19 mouse cellular contexts compared by ENCODE assay signal in the genomic region with DNA sequence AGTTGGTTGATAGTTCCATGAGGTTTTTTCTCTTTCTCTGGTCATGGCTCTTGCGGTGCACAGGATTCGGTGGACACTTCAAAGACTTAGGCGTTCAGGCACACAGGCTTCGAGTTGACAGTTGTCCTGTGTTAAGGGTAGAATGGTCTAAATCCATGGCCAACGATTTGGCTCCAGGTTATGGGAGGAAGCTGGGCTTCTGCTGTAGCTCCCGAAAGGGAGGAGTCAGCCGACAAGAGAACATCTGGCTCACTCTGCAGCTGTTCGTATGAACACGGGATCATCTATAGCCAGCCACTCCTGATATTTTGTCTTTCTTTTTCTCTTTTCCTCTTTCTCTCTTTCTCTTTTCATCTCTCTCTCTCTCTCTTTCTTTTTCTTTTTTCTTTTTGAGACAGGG. TPM values are rescaled to one million over a fixed set of nuclear protein-coding genes. Genes with fewer than 3 reads are reported as not detected.
A peak's percentile ranks its signal among the peaks of the same experiment; 100 is the strongest.
DNase-seq lines count a peak whose midpoint lies in the region; ATAC-seq and TF ChIP-seq lines count a peak whose summit lies in the region.
"Had no signal": no experiment of that assay in that cellular context is flagged by ENCODE, and none has a peak within 500 bp of the region (broad histone marks: within the 10 kb centered on the region; RNA-seq: fewer than 3 reads in every experiment).

No protein-coding gene starts in this region.

- no peak for DNase-seq in heart, postnatal 36 days
- peak; percentile 22 for DNase-seq in MEL (ENCODE audit: low read depth, low spot score)
- no peak for DNase-seq in limb, embryonic 10.5 days (ENCODE audit: low spot score)
- DNase-seq in liver, embryonic 14.5 days (ENCODE audit: low read depth in 3 of 3, low spot score in 3 of 3): no peak
- DNase-seq in layer of hippocampus, adult 18-20 months (ENCODE audit: low spot score in 2 of 2): no peak
- DNase-seq in thymus, postnatal 36 days: no peak
- DNase-seq in lung, postnatal 14 days: no peak
- DNase-seq: adrenal gland, adult 8-10 months; cerebellum, adult 11 months; cerebellum, postnatal 25 days; lung, adult 2 months; right cerebral cortex, adult 18-20 months had no signal

- no peak for TF ChIP-seq RAD21 in MEL (IDR thresholded peaks at IDR 0.05; ENCODE audit: low read depth, low read length)

- H3K36me3 ChIP-seq in heart, embryonic 11.5 days (ENCODE audit: control insufficient read depth, insufficient read depth, low read length): no peaks in the 10 kb centered on the region
- H3K36me3 ChIP-seq in MEL (ENCODE audit: control insufficient read depth in 1 of 2, insufficient read depth in 2 of 2, low read length in 2 of 2): peaks cover 0 to 15% of the 10 kb centered on the region in 2 experiments; a peak in 2 of 4 replicates
- no peaks in the 10 kb centered on the region for H3K36me3 ChIP-seq in limb, embryonic 10.5 days
- no peaks in the 10 kb centered on the region for H3K36me3 ChIP-seq in liver, embryonic 14.5 days (replicated peaks; ENCODE audit: control insufficient read depth, insufficient read depth, low read depth)
- H3K36me3 ChIP-seq: heart, embryonic 15.5 days had no signal

- H3K27ac ChIP-seq in heart, embryonic 11.5 days (ENCODE audit: low read depth, low read length): 0 out of 2 replicates have a peak overlapping the region, but pooled peaks have one; percentile 46
- H3K27ac ChIP-seq in MEL (ENCODE audit: control insufficient read depth, low read depth, low read length): no peak overlapping the region
- H3K27ac ChIP-seq in limb, embryonic 10.5 days: peak overlapping the region; percentile 77
- peak overlapping the region; percentile 73 for H3K27ac ChIP-seq in liver, embryonic 14.5 days
- H3K27ac ChIP-seq: layer of hippocampus, adult 2 months; left cerebral cortex, adult 2 months had no signal

- H3K4me1 ChIP-seq in heart, embryonic 11.5 days (ENCODE audit: control insufficient read depth, insufficient read depth, low read length): peaks cover 5% of the 10 kb centered on the region; the same call in 1 of the 2 replicates
- H3K4me1 ChIP-seq in MEL (ENCODE audit: control insufficient read depth in 1 of 2, insufficient read depth in 2 of 2, low read length in 2 of 2): peaks cover 18 to 21% of the 10 kb centered on the region in 2 experiments
- H3K4me1 ChIP-seq in limb, embryonic 10.5 days: peaks cover 32% of the 10 kb centered on the region
- peaks cover 27 to 39% of the 10 kb centered on the region in 2 experiments for H3K4me1 ChIP-seq in liver, embryonic 14.5 days (replicated peaks; ENCODE audit: control insufficient read depth in 2 of 2, insufficient read depth in 2 of 2, low read length in 1 of 2)

- no peak for TF ChIP-seq POLR2A in MEL (IDR thresholded peaks at IDR 0.05; ENCODE audit: control insufficient read depth in 1 of 2, insufficient read depth in 1 of 2, low read depth in 1 of 2, low read length in 2 of 2, poor library complexity in 1 of 2)

- H3K27me3 ChIP-seq in heart, embryonic 11.5 days (ENCODE audit: control insufficient read depth, insufficient read depth, low read length): no peaks in the 10 kb centered on the region
- H3K27me3 ChIP-seq in MEL (ENCODE audit: control insufficient read depth in 1 of 2, insufficient read depth in 2 of 2, low read length in 2 of 2): no peaks in the 10 kb centered on the region
- H3K27me3 ChIP-seq in limb, embryonic 10.5 days (ENCODE audit: low read depth, poor library complexity, severe bottlenecking): no peaks in the 10 kb centered on the region
- H3K27me3 ChIP-seq in liver, embryonic 14.5 days (ENCODE audit: control insufficient read depth, insufficient read depth, low read length): no peaks in the 10 kb centered on the region
- H3K27me3 ChIP-seq: CH12.LX; heart, embryonic 15.5 days had no signal

- TF ChIP-seq EP300 in MEL (IDR thresholded peaks at IDR 0.05; ENCODE audit: low read depth in 1 of 2, low read length in 2 of 2): no peak
- TF ChIP-seq EP300 in liver, embryonic 14.5 days (IDR thresholded peaks at IDR 0.05; ENCODE audit: low read depth): no peak

- no peak overlapping the region for H3K4me2 ChIP-seq in heart, embryonic 11.5 days
- peak overlapping the region; percentile 60 for H3K4me2 ChIP-seq in liver, embryonic 14.5 days (ENCODE audit: low read depth)

- 69% methylated on average over 9 of the region's 9 CpGs for WGBS in heart, embryonic 11.5 days (ENCODE audit: insufficient replicate concordance)
- 87% methylated on average over 9 of the region's 9 CpGs for WGBS in limb, embryonic 10.5 days
- WGBS in liver, embryonic 14.5 days (ENCODE audit: insufficient replicate concordance): 21% methylated on average over 9 of the region's 9 CpGs

- H3K4me3 ChIP-seq in heart, embryonic 11.5 days (ENCODE audit: low read depth, low read length): no peak overlapping the region
- H3K4me3 ChIP-seq in MEL (ENCODE audit: control insufficient read depth in 1 of 2, insufficient read depth in 1 of 2, low read depth in 2 of 2, low read length in 2 of 2): no peak overlapping the region
- no peak overlapping the region for H3K4me3 ChIP-seq in limb, embryonic 10.5 days
- H3K4me3 ChIP-seq in liver, embryonic 14.5 days (ENCODE audit: insufficient read depth in 1 of 2, low read depth in 2 of 2, low read length in 2 of 2): no peak overlapping the region
- H3K4me3 ChIP-seq: heart, embryonic 15.5 days; layer of hippocampus, adult 2 months; left cerebral cortex, adult 2 months had no signal

- TF ChIP-seq CTCF in MEL (IDR thresholded peaks at IDR 0.05 in 2 of 3, conservative IDR thresholded peaks at IDR 0.05 in 1 of 3; ENCODE audit: control insufficient read depth in 1 of 3, insufficient read depth in 1 of 3, low read depth in 2 of 3, low read length in 3 of 3, poor library complexity in 1 of 3, severe bottlenecking in 1 of 3): no peak
- no peak for TF ChIP-seq CTCF in liver, embryonic 14.5 days (IDR thresholded peaks at IDR 0.05; ENCODE audit: low read depth)

- H3K9ac ChIP-seq in heart, embryonic 11.5 days (ENCODE audit: low read depth, low read length): no peak overlapping the region
- no peak overlapping the region for H3K9ac ChIP-seq in MEL (ENCODE audit: control insufficient read depth, low read depth, low read length, poor library complexity, severe bottlenecking)
- peak overlapping the region; percentile 7; the same call in 1 of the 2 replicates for H3K9ac ChIP-seq in liver, embryonic 14.5 days (replicated peaks)
- H3K9ac ChIP-seq: heart, embryonic 15.5 days had no signal

- intact Hi-C loops in heart, postnatal 36 days (cut with DNase I): no loop called here

- no peaks in the 10 kb centered on the region for H3K9me3 ChIP-seq in heart, embryonic 11.5 days (replicated peaks; ENCODE audit: control insufficient read depth, low read length)
- no peaks in the 10 kb centered on the region for H3K9me3 ChIP-seq in MEL (replicated peaks; ENCODE audit: insufficient read depth, low read length)
- H3K9me3 ChIP-seq in limb, embryonic 10.5 days (replicated peaks): no peaks in the 10 kb centered on the region
- no peaks in the 10 kb centered on the region for H3K9me3 ChIP-seq in liver, embryonic 14.5 days (ENCODE audit: control insufficient read depth, low read length)
- H3K9me3 ChIP-seq: heart, embryonic 15.5 days had no signal

- no peaks in the 10 kb centered on the region for H3K79me2 ChIP-seq in MEL (ENCODE audit: control insufficient read depth, insufficient read depth, low read length, poor library complexity)

- ATAC-seq in heart, embryonic 11.5 days (replicated peaks; ENCODE audit: insufficient number of reproducible peaks, low FRiP score, low TSS enrichment): no peak
- ATAC-seq in liver, embryonic 14.5 days (ENCODE audit: insufficient read depth): peak; percentile 66
- ATAC-seq: forebrain, embryonic 16.5 days had no signal

TF ChIP-seq in MEL, 35 proteins besides CTCF, POLR2A, EP300 and RAD21:
- TF ChIP-seq E2F4 (IDR thresholded peaks at IDR 0.05; ENCODE audit: borderline replicate concordance, low read depth, low read length) (no peak), ZKSCAN1 (IDR thresholded peaks at IDR 0.05; ENCODE audit: low read depth, low read length) (no peak), ELF1 (IDR thresholded peaks at IDR 0.05; ENCODE audit: low read depth, low read length) (no peak), MEF2A (IDR thresholded peaks at IDR 0.05; ENCODE audit: extremely low read depth, insufficient replicate concordance, low read depth, low read length, poor library complexity, severe bottlenecking) (no peak), TBP (IDR thresholded peaks at IDR 0.05; ENCODE audit: low read depth, low read length) (no peak), JUND (IDR thresholded peaks at IDR 0.05; ENCODE audit: low read depth, low read length) (no peak), ZNF384 (IDR thresholded peaks at IDR 0.05; ENCODE audit: low read depth, low read length) (no peak), GATA1 (IDR thresholded peaks at IDR 0.05; ENCODE audit: low read depth, low read length) (no peak), HCFC1 (IDR thresholded peaks at IDR 0.05; ENCODE audit: low read depth, low read length) (no peak), MYB (IDR thresholded peaks at IDR 0.05; ENCODE audit: low read depth, low read length) (no peak), GABPA (IDR thresholded peaks at IDR 0.05; ENCODE audit: low read depth, low read length) (no peak), BHLHE40 (IDR thresholded peaks at IDR 0.05; ENCODE audit: borderline replicate concordance, low read depth, low read length) (no peak)

RNA-seq across cellular contexts. Expression of gene Serp2, which starts 11.9 kb away (rescaled TPM):
- polyA plus RNA-seq in heart, embryonic 11.5 days (2014; fragmentation: Nextera tagmentation; extraction: Ambion mirVana): 24.4 TPM in 2 replicates
- total RNA-seq in heart, postnatal 36 days (2021): under 1 TPM; 0.64 to 0.92 TPM
- total RNA-seq in MEL (2012; rRNA removed): 0.26 and 0.42 TPM in 2 replicates
- under 1 TPM in 1 of 2 experiments, not detected in 1; 0.56 TPM for polyA plus RNA-seq in MEL (2012; ENCODE audit: insufficient read depth in 1 of 2, insufficient read length in 2 of 2, low read depth in 1 of 2, low replicate concordance in 2 of 2, missing spikeins in 1 of 2)
- polyA plus RNA-seq in limb, embryonic 10.5 days (2016; fragmentation: Nextera tagmentation; extraction: Ambion mirVana): 17.2 and 17.3 TPM in 2 replicates
- polyA plus RNA-seq in liver, embryonic 14.5 days (2012; rRNA removed): 0.31 and 0.63 TPM in 2 replicates
- 1.3 and 1.7 TPM in 2 replicates for polyA plus RNA-seq in liver, embryonic 14.5 days (2014; fragmentation: Nextera tagmentation; extraction: Ambion mirVana)
- 100 to 1,000 TPM; 150 to 152 TPM for total RNA-seq in layer of hippocampus, adult 18-20 months (2021)
- total RNA-seq: CH12.LX; megakaryocyte progenitor cell, adult 5-6 weeks had no signal
